Mouse (Mus musculus) left cerebral cortex, postnatal 10 days (tissue): ENCODE measurements around the gene Ifit1bl2. TPM values are rescaled to one million over a fixed set of nuclear protein-coding genes. Genes with fewer than 3 reads are reported as not detected.
"Not testable (repeated sequence)": the region's sequence is repeated elsewhere in the genome, so short reads cannot be mapped to it uniquely, and the experiment has no call there.

Experiments
- DNase-seq, 2 experiments: peaks; one replicate each; pipeline ENCODE4 v3.0.0; 2021 to 2022; ENCODE audit warnings: low spot score in 2 of 2, mixed read lengths in 1 of 2; ENCODE audit errors: extremely low spot score in 1 of 2
- intact Hi-C: fragments of 180-260 bp; cut with DNase I; formaldehyde crosslinking; loops from one replicate; pipeline ENCODE4 v1.15.1; 2025
- total RNA-seq, 2 experiments: library from RNA; stranded (reverse); gene quantifications; 2 replicates each; pipeline ENCODE4 v1.2.3; 2021

The Ifit1bl2 gene
- total RNA-seq, 2 experiments from 2014 or later, result 0.30 to 0.47 TPM

- intact Hi-C loops, result loop anchor here (5.0 kb wide), 1 partner anchor 36 kb away; no protein-coding TSS in a partner anchor
- no peak for DNase-seq
Observed at GRCm38 (mm10) chr19:34623781-34624180, 16.8 kb downstream of the Ifit1bl2 start.

GRCm38 (mm10) chr19:34620871-34621270, 19.7 kb downstream of the Ifit1bl2 start:
- DNase-seq, result no peak
- intact Hi-C loops, result loop anchor here (5.0 kb wide), 1 partner anchor 34 kb away; no protein-coding TSS in a partner anchor

GRCm38 (mm10) chr19:34612243-34613001, 28.1 kb downstream of the Ifit1bl2 start:
- intact Hi-C loops, DNase-seq: not testable (repeated sequence)

GRCm38 (mm10) chr19:34610118-34610517, 30.4 kb downstream of the Ifit1bl2 start:
- DNase-seq, intact Hi-C loops: not testable (repeated sequence)

- DNase-seq, result peak in 1 of 2 experiments; percentile 26
- intact Hi-C loops, result not testable (repeated sequence)
Observed at GRCm38 (mm10) chr19:34607237-34608051, 33.1 kb downstream of the Ifit1bl2 start, which contains the start of gene Ifit3b. Gene Ifit3b, plus strand, starts transcription at chr19:34607970.

- intact Hi-C loops, result no loop called here
- DNase-seq, result no peak
Observed at GRCm38 (mm10) chr19:34605472-34605871, 35.1 kb downstream of the Ifit1bl2 start.

- intact Hi-C loops, DNase-seq: not testable (repeated sequence)
Observed at GRCm38 (mm10) chr19:34601888-34602287, 38.7 kb downstream of the Ifit1bl2 start, which contains the start of gene Ifit1bl1. Gene Ifit1bl1, minus strand, starts transcription at chr19:34601956.

- intact Hi-C loops, DNase-seq: not testable (repeated sequence)
Observed at GRCm38 (mm10) chr19:34599250-34599649, 41.3 kb downstream of the Ifit1bl2 start.

- peak; percentile 22 to 69 for DNase-seq
- intact Hi-C loops, result no loop called here
Observed at GRCm38 (mm10) chr19:34598341-34598740, 42.2 kb downstream of the Ifit1bl2 start.

GRCm38 (mm10) chr19:34596811-34597210, 43.7 kb downstream of the Ifit1bl2 start:
- DNase-seq, result no peak
- intact Hi-C loops, result no loop called here

GRCm38 (mm10) chr19:34594523-34594922, 46.0 kb downstream of the Ifit1bl2 start:
- intact Hi-C loops, DNase-seq: not testable (repeated sequence)

GRCm38 (mm10) chr19:34593456-34593855, 47.1 kb downstream of the Ifit1bl2 start:
- intact Hi-C loops, result no loop called here
- no peak for DNase-seq

- DNase-seq, result no peak
- intact Hi-C loops, result loop anchor here (5.0 kb wide), 1 partner anchor 33 kb away; no protein-coding TSS in a partner anchor
Observed at GRCm38 (mm10) chr19:34588959-34589358, 51.6 kb downstream of the Ifit1bl2 start.

GRCm38 (mm10) chr19:34587898-34588692, 52.4 kb downstream of the Ifit1bl2 start:
- intact Hi-C loops, result loop anchor here (5.0 kb wide), 1 partner anchor 34 kb away; no protein-coding TSS in a partner anchor

GRCm38 (mm10) chr19:34585740-34586458, 54.6 kb downstream of the Ifit1bl2 start:
- not testable (repeated sequence) for DNase-seq
- intact Hi-C loops, result loop anchor here (5.0 kb wide), 1 partner anchor 36 kb away; no protein-coding TSS in a partner anchor

More at GRCm38 (mm10) chr19:34587898-34588692, 52.4 kb downstream of the Ifit1bl2 start:
- not testable (repeated sequence) for DNase-seq

GRCm38 (mm10) chr19:34583126-34583766, 57.3 kb downstream of the Ifit1bl2 start, which contains the start of gene Ifit3:
Gene Ifit3, plus strand, starts transcription at chr19:34583531.
- intact Hi-C loops, DNase-seq: not testable (repeated sequence)

GRCm38 (mm10) chr19:34582696-34583095, 57.8 kb downstream of the Ifit1bl2 start:
- intact Hi-C loops, result loop anchor here (1.0 kb wide), 1 partner anchor 24 kb away; no protein-coding TSS in a partner anchor
- not testable (repeated sequence) for DNase-seq
